Mouse (Mus musculus) heart, postnatal 0 days (tissue): ENCODE data around the gene Arhgap8.

Experiments
- CTCF ChIP-seq: IDR thresholded peaks from 2 replicates; pipeline ENCODE4 v1.5.1; 2016; ENCODE audit warnings: antibody characterized with exemption, control low read depth, low read depth
- EP300 ChIP-seq: IDR thresholded peaks from 2 replicates; pipeline ENCODE4 v1.6.1; 2016; ENCODE audit warnings: antibody characterized with exemption, low read depth

DNA sequence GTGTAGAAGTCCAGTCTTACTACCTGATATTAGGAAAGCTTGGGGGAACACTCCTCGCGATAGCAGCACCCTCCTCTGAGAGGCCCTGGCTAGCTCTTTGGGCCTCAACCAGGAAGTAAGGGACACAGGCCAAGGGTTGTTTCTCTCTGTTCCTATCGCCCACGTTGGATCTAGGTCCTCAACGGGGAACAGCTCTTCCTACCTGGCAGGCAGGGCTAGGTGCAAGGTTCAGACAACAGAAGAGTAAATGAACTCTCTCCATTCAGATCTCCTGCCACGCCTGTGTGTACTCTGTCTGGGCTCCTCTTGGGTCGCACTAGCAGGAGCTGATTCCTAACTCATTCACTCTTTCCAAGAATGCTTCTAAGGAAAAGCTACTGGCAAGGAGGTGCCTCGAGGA lies 44.5 kb upstream of the Arhgap8 start:
- TF ChIP-seq CTCF: no peak
- no peak for TF ChIP-seq EP300
